Mouse (Mus musculus): ENCODE results near the gene Cabin1.

DNA sequence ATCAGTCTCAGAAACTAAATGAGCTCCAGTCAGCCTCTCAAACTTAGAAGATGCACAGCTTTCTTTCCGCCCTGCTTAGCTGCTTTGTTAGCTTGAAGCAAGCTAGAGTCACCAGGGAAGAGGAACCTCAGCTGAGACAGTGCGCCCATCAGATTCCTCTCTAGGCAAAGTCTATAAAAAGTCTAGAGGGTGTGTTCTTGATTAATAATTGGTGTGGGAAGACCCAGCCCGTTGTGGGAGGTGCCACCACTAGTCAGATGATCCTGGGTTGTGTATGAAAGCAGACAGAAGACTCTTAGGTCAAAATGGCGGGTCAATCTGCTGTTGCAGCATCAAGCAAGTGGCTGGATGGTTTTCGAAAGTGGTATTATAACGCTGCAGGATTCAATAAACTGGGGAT, 2.7 kb upstream of the Cabin1 start:
- TF ChIP-seq CTCF (IDR thresholded peaks at IDR 0.05; ENCODE audit: extremely low read depth, insufficient read depth, insufficient read length, insufficient replicate concordance) (no peak), POLR2A (IDR thresholded peaks at IDR 0.05; ENCODE audit: low read depth, low read length) (no peak)

Measured in spleen, adult 2 months (tissue).